Mouse (Mus musculus) spleen, adult 2 months (tissue): Measurements from ENCODE around the gene Pla2g2f.

Experiments
- CTCF ChIP-seq: fragments of 200-500 bp; IDR thresholded peaks from 2 replicates; pipeline ENCODE4 v1.5.1; 2011; ENCODE audit warnings: mild to moderate bottlenecking, inconsistent platforms; ENCODE audit not compliant: insufficient read depth, insufficient read length, insufficient replicate concordance; ENCODE audit errors: extremely low read depth
- POLR2A ChIP-seq: fragments of 200-500 bp; IDR thresholded peaks from 2 replicates; pipeline ENCODE4 v1.6.1; 2011; ENCODE audit warnings: low read depth, low read length, inconsistent platforms

DNA sequence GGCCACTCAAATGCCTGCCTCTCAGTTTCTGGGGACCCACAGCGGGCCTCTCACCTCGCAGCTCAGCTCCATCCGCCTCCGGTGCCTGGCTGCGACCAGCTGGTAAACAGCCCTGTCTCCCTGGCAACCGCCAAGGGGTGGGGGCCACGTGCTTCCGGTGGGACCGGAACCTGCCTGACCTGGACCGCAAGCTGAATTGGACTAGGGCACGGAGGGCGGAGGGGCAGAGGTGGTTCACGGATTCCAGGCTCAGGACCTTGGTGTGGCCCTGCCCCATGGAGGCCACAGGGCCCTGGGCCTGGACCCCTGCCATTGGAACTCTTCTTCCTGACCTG, 32.3 kb downstream of the Pla2g2f start:
- TF ChIP-seq CTCF = no peak
- TF ChIP-seq POLR2A = no peak
